Mouse (Mus musculus) cerebellum, adult 18-20 months (tissue): Measurements from ENCODE around the gene Cxcl2.

ENCODE experiments used
- DNase-seq, 2 experiments: peaks; one replicate each; pipeline ENCODE4 v3.0.0; 2021

The Cxcl2 gene

DNA sequence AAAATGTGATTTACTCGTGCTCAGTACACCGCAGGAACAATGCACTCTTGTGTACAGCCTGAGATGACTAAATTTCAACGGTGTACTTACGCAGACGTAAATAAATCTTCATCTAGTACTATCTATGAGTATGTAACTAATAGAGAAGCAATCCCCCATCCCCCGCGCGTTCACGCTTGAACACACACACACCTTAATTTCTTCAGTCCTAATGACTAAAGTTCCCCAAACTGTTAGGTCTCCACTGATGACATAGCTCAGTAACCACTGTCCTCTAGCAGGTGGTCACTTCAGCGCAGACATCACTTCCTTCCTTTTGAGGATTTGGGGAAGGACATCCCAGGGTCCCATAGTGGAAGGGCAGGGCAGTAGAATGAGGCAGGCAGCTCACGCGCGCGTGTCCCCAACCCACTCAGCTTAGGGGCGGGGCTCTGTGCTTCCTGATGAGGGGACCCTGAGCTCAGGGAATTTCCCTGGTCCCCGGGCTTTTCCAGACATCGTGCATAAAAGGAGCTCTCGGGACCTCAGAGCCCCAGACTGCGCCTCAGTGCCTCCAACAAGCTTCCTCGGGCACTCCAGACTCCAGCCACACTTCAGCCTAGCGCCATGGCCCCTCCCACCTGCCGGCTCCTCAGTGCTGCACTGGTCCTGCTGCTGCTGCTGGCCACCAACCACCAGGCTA is at the start of gene Cxcl2:
Gene Cxcl2, plus strand, starts transcription at position 533 of the 682 bp plus-strand sequence.
- no peak for DNase-seq

DNA sequence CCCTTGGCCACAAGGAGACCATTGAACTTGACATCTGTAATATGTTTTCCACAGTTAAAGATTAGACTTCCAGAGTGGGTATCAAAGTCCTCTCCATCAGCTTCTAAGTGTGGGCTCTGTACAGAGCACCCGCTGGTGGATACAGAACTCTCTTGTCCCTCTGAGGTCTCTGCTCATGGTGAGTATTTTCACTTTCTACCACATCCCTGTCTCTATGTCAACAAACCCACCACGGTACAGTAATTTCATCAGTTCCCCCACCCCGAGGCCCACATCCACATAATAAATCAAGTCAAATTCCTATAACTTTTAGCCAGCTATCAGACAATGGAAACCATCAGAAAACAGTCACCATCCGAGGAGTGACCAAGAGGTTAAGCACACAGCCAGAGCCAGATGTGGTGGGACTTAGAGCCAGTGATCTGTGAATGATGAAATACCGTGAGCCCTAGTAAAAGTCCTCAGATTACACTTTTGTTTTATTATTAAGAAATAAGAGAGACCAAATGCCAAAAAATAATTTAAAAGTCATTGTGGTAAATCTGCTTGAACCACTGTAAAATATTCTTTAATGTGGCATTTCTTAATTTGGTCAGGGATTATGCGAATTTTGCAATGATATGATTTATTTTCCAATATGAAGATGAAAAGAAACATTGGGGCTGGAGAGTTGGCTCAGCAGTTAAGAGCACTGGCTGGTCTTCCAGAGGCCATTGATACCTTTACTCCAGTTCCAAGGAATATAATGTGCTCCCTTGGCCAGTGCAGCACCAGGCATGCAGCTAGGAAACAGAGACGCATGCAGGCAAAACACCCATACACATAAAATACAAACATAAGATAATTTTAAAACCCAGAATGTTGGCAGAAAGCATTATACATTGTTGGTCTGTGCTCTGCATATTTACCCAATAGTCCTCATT is 48.1 kb upstream of the Cxcl2 start:
- no peak for DNase-seq

DNA sequence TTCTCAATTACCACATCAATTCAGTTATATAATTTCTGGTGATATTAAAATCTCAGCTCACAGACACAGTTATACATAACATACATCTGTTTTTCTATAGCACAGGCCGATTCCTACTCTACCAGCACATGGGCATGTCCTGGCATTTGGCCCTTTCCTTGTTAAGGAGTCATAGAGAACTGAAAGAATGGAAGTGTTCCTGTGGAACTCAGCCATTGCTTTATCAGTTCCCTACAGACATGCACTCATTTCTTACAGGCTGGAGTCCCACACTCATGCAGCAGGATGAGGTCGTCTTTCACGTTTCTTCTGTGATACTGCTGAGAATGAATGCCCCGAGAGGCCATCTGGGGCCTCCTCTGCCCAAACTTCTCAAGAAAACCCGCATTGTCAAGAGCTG is 46.2 kb upstream of the Cxcl2 start:
- no peak for DNase-seq

DNA sequence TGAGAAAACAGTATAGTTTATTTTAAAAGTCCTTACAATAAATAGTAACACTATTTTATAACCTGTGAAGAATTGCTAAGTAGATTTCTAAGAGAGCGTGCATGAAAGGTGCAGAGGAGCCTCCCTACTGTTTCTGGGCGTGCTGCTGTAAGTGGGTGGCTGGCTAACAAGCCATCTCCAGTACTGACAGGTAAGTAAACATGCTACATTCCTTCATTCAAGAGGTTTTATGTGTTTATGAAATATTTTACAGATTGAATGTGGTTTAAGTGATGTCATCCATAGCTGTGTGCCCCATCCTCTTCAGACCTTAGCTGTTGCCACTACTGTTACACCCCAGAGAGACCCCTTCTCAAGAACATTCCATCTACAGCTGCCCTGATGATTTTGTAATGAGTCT is 45.2 kb upstream of the Cxcl2 start:
- no peak for DNase-seq

DNA sequence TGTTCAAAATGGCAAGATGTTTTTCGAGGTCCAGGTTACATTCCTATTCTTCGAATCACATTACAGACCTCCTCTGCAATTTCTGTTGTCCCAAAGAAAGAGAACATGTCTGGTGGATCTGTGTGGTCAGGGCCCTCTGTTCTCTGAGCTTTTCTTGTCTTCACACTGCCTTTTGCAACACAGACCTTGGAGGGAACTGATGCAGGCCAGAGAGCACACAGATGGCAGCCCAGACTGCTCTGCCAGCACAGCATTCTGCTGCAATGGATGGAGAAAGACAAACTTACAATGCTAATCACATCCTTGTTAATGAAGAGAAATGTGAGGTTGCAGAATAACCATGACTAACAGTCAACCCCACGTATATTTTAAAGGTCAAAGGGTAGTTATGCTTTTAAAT is 44.6 kb upstream of the Cxcl2 start:
- peak in 1 of 2 experiments; percentile 15 for DNase-seq

DNA sequence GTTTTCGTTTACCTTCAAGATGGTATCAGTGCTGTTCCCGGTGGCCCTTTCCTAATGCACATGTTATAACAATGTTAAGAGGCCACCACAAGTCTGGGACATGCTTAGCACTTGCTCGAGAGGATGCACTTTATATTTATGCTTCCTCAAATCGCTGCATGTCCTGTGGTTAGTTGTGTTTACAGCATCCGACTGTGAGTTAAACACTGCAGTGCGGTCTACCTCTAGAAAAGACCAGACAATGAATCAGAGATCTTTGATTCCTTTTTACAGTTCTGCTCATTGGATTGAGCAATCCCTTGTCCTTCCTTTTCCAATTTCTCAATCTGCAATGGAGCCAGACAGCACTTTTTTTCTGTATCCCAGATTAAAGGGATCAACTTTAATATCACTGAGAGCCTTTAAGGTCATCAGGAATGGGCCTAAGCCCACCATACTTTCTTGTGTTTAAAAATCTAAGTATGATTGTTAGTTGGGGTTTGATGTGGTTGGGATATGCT is 41.7 kb upstream of the Cxcl2 start:
- no peak for DNase-seq

DNA sequence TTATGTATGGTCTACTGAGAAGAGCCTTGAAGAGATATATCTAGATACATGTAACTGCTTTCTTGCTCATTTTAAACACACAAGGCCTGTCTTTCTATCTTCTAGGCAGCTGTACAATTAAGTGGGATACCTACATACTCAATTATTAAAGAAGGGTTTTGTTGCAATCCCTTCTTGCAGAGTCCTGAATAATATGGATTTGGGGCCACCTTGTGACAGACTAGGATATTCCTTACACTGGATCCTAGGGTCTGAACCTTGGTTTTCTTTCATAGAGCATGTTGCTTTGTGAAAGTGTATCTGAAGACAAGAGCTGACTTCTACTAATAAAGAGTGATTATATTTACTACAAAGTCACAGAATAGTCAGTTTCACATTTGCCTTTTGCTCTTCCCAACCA is 36.9 kb upstream of the Cxcl2 start:
- no peak for DNase-seq

DNA sequence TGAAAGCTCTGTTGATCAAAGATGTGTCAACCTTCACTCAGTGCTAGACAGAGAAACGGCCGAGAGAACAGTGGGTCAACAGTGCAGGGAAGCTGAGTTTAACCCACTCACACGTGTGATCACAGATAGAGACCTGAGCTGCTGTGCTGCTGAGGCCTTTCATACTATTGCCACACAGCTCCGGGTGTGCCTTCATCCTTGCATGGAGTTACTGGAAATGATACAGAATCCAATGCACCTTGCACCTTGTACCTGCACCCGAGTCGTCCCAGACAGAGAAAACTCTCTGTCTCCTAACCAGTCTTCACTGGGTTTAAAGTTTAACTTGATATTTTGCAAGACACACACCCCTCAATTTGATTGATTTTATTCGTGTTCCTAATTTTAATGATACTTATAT is 31.3 kb upstream of the Cxcl2 start:
- no peak for DNase-seq

DNA sequence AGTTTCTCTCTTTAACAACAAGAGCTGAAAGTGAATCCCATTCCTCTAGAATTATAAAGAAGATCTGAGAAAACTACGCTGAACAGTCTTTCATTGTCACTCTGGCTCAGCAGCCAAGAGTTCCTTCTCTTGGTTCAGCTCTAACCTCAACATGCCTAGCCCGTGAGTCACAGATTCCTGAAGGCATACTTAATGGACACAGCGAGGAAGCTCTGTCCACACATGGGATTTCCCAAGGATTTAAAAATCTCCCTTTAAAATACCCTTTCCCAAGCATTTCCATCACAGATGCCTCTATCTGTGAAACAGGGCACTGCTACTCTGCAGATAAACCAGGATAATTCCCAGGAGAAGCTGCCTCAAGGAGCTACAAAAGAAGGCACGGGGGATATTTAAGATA is 27.6 kb upstream of the Cxcl2 start:
- DNase-seq, result no peak

DNA sequence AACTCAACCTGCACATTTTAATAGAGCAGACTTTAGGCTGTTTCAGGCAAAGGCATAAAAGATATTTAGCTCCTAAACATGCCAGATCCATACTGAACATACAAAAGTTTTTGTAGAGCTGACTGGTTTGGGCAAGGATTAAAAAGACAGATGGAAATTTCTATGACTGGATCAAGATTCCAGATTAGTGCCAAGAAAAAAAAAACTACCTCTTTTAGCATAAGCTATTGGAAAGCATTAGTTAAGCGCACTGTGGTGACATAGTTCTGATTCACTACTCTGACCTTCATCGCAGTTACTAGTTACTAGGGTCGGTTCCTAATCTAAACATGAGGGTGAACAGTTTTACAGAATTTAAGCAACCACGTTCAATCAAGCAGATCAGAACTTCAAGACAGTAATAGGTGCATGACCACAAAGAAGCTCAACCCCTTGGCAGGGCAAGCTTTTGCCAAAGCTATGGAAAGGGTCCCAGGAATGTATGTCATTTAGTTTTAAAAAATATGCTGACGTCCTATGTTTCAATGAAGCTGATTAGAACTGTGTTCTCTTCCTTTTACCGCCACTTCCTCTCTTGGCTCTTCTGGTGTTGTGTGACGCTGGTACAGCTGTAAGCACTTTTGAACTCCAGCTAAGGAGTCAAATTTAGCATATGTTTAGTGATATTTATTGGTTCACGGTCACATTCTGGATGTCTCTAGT is 27.0 kb upstream of the Cxcl2 start:
- no peak for DNase-seq

DNA sequence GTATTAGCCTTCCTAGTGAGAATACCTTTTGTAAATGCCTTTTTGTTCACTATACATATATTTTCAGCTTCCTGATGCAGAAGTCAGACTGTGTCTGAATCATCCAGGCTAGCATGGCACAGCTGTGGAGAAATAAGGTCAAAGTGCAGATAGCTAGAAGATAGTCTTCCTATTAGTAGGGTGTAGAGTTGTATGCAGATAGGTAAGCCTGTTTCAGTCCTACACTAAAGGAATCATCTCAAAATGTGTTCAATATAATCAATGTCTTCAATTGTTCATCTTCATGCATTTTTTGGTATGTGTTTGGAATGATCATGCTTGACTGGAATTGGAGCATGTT is 26.5 kb upstream of the Cxcl2 start:
- no peak for DNase-seq

DNA sequence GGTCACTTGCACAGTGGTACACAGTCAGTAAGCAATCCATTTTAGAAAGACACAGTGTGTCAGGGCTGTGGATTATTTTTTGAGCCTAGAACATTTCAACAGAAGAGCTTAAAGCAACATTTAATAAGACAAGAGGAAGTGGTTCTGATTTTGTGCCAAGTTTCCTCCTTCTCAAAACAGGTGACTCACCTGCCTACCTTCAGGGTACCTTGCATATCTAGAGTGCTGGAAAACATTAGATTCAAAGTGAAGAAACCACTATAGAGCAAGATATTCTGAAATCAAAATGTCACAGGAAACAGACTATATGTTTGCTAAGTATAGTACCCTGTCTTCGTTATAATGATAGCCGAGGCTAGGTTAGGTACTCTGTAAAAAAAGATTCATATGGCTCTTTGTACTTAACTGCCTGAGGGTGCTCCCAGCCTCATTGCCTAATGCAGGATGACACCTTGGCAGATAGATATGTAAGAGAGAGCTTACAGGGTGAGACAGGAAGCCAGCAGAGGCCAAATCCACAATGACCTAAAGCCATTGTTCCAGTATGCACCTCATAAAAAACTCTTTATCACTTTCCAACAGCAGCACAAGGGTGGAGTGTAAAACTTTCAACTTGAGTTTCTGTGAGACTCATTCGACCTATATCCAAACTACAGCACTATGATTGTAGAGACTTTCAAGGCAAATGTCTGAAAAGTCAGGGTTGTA is 24.2 kb upstream of the Cxcl2 start:
- no peak for DNase-seq

DNA sequence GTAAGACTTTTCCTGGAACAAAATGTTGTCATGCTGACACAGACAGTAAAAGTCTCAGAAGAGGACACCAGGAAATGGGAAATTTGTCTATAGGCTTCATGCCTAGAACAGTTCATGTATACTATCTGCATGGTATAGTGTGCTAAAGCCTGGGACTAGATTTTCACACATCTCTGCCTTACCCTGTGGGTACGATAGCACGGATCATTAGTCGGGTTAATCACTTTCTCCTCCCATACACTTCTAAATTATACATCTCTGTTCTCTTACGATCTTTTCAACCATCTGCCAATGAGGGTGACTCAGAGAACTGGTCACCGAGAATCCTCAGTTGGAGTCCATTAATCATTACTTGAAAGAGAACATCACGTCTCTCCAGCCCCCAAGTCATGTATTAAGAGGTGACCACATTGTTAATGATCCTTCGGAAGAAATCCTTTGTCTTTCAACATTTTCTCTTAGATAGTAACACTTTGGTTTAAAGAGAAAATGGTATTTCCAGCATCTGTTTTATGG is 23.3 kb upstream of the Cxcl2 start:
- DNase-seq, result no peak

DNA sequence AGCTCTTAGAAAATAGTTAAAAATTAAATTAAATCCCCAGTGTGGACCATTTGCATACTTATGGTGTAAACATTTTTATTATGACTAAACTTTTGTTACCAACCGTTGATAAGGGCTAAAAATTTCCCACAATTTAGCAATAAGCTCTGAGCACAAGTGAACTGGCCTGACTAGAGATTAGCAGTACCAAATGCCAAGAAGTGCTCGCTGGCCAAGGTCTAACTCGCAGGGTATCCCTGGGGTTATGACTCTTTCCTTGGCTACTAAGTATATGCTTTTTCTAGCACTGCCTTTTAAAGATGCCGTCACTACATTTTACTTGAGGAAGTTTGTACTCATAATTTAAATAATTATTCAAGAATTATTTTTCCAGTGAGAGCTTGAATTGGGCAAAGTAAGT is 22.6 kb upstream of the Cxcl2 start:
- no peak for DNase-seq

DNA sequence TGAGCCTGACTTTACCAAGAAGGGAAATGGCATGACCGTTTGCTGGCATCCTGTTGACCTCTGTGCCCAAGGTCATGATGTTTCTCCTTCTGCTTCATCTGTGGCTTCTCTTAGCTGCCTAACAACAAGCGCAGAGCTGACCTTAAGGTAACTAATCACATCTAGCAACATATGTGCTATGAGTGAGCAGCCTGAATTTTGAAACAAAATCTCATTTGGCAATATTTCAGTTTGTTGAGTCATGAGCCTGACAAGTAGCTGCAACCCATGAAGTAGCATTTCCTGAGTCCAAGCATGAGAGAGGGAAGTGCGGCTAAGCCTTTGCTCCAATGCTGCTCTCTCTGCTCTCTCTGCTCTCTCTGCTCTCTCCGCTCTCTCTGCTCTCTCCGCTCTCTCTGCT is 22.0 kb upstream of the Cxcl2 start:
- DNase-seq, result no peak

DNA sequence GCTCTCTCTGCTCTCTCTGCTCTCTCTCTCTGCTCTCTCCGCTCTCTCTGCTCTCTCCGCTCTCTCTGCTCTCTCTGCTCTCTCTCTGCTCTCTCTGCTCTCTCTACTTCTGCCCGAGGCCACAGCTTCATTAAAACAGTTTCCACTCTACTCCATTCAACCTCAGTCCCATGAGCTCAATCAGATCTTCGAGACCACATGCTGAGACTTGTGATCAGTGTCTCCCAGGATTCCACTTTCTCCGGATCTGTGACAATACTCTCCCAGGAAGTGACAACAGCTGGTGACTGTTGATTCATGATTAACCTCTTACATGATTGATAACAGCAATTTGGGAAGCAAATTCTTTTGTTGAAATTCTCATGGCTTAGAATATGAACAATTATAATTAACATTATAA is 21.5 kb upstream of the Cxcl2 start:
- DNase-seq, result no peak

DNA sequence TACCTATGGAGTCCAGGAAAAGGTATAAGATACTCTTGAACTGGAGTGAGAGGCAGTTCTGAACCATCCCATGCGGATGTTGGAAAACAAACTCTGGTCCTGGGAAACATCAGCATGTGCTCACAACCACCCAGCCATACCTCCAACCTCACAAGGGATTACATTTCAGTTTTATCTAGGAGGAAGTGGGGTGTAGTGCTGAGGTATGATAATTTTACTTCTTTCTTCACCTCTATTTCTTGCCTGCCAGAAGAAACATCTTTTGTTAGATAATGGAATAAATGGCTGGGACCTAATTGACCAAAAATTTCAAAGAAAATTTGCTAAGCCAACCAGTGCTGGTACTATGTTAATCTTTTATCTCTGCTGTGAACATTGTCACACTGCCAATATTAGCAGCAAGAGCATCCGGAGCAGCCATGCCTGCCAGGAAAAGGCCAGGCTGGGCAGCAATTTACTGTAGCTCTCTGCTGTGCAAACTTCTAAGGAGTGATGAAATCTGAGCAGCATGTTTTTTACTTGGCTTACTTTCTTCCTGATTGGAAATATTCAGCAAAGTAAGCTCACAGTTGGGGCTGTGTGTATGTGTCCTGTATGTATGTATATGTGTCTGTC is 18.9 kb upstream of the Cxcl2 start:
- DNase-seq, result peak in 1 of 2 experiments; percentile 9

DNA sequence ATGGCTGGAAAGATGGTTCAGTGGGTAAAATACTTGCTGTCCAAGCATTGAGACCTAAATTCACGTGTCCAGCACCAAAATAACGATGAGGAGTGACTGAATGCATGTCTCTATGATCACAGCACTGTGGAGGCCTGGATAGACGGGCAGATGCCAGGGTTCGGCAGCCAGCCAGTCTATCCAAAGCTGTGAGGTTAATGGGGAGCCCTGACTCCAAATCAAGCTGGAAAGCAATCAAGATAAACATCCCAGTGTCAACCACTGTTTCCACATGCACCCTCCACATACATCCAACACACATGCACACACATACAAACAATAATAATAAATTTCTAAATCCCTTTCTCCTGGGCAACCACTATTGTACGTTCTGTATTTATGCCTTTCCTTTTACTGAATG is 15.0 kb upstream of the Cxcl2 start:
- no peak for DNase-seq

DNA sequence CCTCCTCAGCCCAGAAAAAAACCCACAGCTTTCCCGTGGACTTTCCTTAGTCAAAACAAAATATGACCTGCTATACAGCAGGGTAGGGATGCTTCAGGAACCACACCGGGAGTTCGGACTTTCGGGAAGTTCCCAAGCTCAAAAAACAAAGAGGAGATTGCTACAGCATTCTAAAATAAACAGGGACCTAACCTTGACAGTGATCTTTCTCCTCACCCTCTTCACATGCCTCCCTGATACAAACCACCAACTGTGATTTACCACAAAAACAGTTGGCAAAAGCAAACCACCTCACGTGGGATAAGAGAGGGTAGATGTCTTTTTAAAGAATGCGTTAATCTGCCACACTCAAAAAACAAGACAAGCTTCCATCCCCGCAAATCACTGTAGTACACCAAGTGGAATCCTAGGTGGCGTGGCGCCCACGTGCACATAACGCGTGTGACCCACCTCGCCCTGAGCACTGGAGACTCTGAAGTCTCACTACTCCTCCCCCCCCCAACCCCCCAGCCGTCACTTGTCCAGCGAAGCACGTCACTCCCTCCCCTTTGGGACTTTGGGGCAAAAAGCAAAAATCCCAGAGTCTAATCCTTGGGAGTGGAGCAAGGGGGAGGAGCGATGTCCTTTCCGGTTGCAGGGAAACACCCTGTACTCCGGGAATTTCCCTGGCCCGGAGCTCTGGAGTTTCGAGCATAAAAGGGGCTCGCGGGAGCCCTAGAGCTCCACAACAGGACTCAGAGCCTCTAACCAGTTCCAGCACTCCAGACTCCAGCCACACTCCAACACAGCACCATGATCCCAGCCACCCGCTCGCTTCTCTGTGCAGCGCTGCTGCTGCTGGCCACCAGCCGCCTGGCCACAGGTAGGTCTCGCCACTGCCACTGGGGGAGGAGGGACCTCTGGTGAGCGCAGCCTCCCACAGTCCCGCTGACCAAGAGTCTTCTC is 12.9 kb upstream of the Cxcl2 start, which contains the start of gene Cxcl1:
Gene Cxcl1, plus strand, starts transcription at position 723 of the 945 bp plus-strand sequence.
- peak in 1 of 2 experiments; percentile 19 for DNase-seq

DNA sequence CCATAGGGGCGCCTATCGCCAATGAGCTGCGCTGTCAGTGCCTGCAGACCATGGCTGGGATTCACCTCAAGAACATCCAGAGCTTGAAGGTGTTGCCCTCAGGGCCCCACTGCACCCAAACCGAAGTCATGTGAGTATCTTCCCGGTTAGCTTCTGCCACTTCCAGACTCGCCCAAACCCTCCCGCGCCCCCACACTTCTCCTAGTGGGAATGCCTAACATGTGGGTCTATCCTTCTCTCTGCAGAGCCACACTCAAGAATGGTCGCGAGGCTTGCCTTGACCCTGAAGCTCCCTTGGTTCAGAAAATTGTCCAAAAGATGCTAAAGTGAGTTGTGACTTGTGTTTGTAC is 12.2 kb upstream of the Cxcl2 start:
- DNase-seq, result no peak

DNA sequence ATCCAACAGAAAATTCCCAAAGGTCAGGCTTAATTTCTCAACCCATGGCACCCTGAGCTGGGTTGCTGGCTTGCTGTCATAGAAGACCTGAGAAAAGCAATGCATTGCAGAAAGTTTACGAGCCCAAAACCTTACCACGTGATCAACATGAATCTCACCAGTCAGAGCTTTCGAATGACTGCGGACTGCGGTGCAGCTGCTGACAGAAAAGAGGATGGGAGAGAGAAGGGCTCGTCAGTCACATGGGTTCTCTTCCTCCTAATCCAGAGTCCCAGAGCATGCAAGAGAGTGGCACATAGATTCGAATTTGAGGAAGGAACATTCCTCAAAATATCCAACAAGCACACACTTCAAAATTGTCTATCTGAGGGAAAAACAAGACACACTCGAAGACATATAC is 9.4 kb upstream of the Cxcl2 start:
- no peak for DNase-seq
